Mouse (Mus musculus) Patski (cell line): ENCODE measurements around the gene Sstr2. TPM values are rescaled to one million over a fixed set of nuclear protein-coding genes. Genes with fewer than 3 reads are reported as not detected.
A peak's percentile ranks its signal among the peaks of the same experiment; 100 is the strongest.

Experiments used
- ATAC-seq: fragments of 100-300 bp; one replicate; pipeline ENCODE4 v1.8.0; 2021
- CTCF ChIA-PET: fragments of 350-600 bp; sonication (Branson Sonifier 250); formaldehyde crosslinking; loops from one replicate; lab custom pipeline; 2022; ENCODE audit warnings: inconsistent platforms; lab: Charles Lee
- POLR2A ChIA-PET: fragments of 350-600 bp; sonication (Branson Sonifier 250); formaldehyde crosslinking; loops from one replicate; lab custom pipeline; 2022; ENCODE audit warnings: antibody characterized with exemption, inconsistent platforms; lab: Charles Lee
- DNase-seq: peaks from one replicate; pipeline ENCODE4 v3.0.0-alpha.2; 2011; ENCODE audit warnings: low read depth, low spot score
- H3K27me3 ChIP-seq: fragments of 371-371 bp; one replicate; pipeline ENCODE4 v1.5.1; 2021
- CTCF ChIP-seq: fragments of 100-300 bp; IDR thresholded peaks from one replicate; pipeline ENCODE4 v1.5.1; 2021
- in situ Hi-C: fragments of 300-500 bp; cut with MboI; formaldehyde crosslinking; loops from 3 replicates; pipeline ENCODE4 v1.11.1; 2018; ENCODE audit warnings: low pct_unique_long_range_greater_than_20kb, mixed read lengths
- polyA plus RNA-seq: library from polyadenylated mRNA; unstranded; gene quantifications from one replicate; pipeline ENCODE4 v1.2.3, GENCODE M21; 2021

Gene Sstr2
- polyA plus RNA-seq, 1 experiment from 2014 or later: 2.1 TPM

- in situ Hi-C loops: loop anchor here (5.0 to 25.0 kb wide), 4 partner anchors 337 to 1472 kb away; no protein-coding TSS in a partner anchor
- ChIA-PET CTCF (no interaction called here), POLR2A (interaction anchor here (0.7 kb wide), 1 partner anchor 77 kb away, joined by 4 read pairs; no protein-coding TSS in a partner anchor)
- TF ChIP-seq CTCF: no peak
- no peak for ATAC-seq
- H3K27me3 ChIP-seq: no peaks in the 10 kb centered on the region
- no peak for DNase-seq
Measured at GRCm38 (mm10) chr11:113634699-113635121, 15.6 kb downstream of the Sstr2 start.

DNA sequence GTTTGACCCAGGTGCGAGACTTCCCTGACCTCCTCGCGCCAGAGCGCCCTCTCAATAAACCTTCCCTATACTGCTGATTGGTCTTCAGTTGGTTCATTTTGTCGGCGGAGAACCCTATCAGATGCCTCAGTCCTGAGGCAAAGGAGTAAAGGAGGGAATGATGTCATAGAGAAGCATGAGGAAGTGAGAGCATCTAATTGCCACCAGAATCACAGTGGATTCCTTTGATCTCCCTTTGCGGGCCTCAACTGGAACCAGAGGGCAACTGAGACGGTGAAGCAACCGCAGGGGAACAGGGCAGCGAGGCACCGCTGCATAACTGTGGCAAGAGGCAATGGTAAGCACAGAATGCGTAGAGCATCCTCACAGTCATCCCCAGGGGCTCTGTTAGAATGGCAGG is 19.5 kb downstream of the Sstr2 start:
- DNase-seq (no peak), ATAC-seq (no peak)
- ChIA-PET CTCF (no interaction called here), POLR2A (no interaction called here)
- in situ Hi-C loops: loop anchor here (25.0 kb wide), 2 partner anchors 826 to 1476 kb away; no protein-coding TSS in a partner anchor
- H3K27me3 ChIP-seq: no peaks in the 10 kb centered on the region
- no peak for TF ChIP-seq CTCF

- POLR2A ChIA-PET: interaction anchor here (0.5 kb wide), 1 partner anchor 241 kb away, joined by 7 read pairs; no protein-coding TSS in a partner anchor
- CTCF ChIA-PET: no interaction called here
- DNase-seq: no peak
- ATAC-seq: no peak
- in situ Hi-C loops: loop anchor here (25.0 kb wide), 2 partner anchors 833 to 1483 kb away; no protein-coding TSS in a partner anchor
- no peaks in the 10 kb centered on the region for H3K27me3 ChIP-seq
- peak; percentile 51 for TF ChIP-seq CTCF
Measured at GRCm38 (mm10) chr11:113645181-113645580, 26.0 kb downstream of the Sstr2 start.

GRCm38 (mm10) chr11:113648152-113648551 is 29.0 kb downstream of the Sstr2 start:
- in situ Hi-C loops: loop anchor here (25.0 kb wide), 2 partner anchors 836 to 1486 kb away; no protein-coding TSS in a partner anchor
- DNase-seq (no peak), ATAC-seq (peak; percentile 55)
- peak; percentile 93 for TF ChIP-seq CTCF
- CTCF ChIA-PET: interaction anchor here (1.8 kb wide), 1 partner anchor 163 kb away, joined by 10 read pairs; no protein-coding TSS in a partner anchor
- POLR2A ChIA-PET: no interaction called here
- H3K27me3 ChIP-seq: no peaks in the 10 kb centered on the region

GRCm38 (mm10) chr11:113648690-113649352 is 29.7 kb downstream of the Sstr2 start, which contains the start of gene Cog1:
Gene Cog1, plus strand, starts transcription at chr11:113649169.
- ChIA-PET POLR2A (interaction anchor here (1.0 kb wide), 1 partner anchor 352 kb away, joined by 3 read pairs; no protein-coding TSS in a partner anchor), CTCF (interaction anchor here (1.0 to 2.3 kb wide), 2 partner anchors 30 to 163 kb away, joined by 3 to 4 read pairs; no protein-coding TSS in a partner anchor)
- no peak for ATAC-seq
- H3K27me3 ChIP-seq: no peaks in the 10 kb centered on the region
- in situ Hi-C loops: loop anchor here (25.0 kb wide), 2 partner anchors 837 to 1487 kb away; no protein-coding TSS in a partner anchor
- no peak for TF ChIP-seq CTCF
- no peak for DNase-seq

- no peak for TF ChIP-seq CTCF
- DNase-seq (no peak), ATAC-seq (peak; percentile 37)
- no peaks in the 10 kb centered on the region for H3K27me3 ChIP-seq
- ChIA-PET POLR2A (interaction anchor here (1.0 kb wide), 1 partner anchor 353 kb away, joined by 3 read pairs; no protein-coding TSS in a partner anchor), CTCF (interaction anchor here (1.0 to 2.3 kb wide), 2 partner anchors 29 to 162 kb away, joined by 3 to 4 read pairs; no protein-coding TSS in a partner anchor)
- in situ Hi-C loops: loop anchor here (5.0 to 25.0 kb wide), 3 partner anchors 163 to 1487 kb away; no protein-coding TSS in a partner anchor
Measured at GRCm38 (mm10) chr11:113649353-113650210, 30.4 kb downstream of the Sstr2 start, which contains the start of gene Slc39a11. Gene Slc39a11, minus strand, starts transcription at chr11:113650079.

DNA sequence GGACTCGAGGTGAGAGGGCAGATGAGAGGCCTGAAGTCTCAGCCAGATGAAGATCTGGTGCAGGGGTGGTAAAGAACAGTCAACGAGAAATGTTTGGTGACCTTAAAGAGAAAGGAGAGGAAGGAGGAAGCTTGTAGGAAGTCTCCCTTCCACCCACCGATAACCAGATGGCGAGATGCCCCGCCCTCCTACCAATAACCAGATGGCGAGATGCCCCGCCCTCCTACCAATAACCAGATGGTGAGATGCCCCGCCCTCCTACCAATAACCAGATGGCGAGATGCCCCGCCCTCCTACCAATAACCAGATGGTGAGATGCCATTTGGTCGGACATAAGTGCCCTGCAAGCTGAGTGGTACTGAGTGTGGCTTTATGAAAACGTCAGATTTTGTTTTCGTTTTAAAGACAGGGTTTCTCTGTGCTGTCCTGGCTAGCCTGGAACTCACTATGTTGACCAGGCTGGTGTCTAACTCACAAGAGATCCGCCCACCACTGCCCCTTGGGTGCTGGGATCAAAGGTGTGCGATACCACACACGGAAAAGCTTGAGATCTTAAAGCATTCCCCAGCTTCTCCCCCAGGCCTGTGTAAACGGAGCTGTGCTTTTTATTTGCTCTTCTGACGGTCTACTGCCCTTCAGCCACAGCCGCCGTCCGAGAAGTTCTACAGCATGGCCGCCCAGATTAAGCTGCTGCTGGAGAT is 32.2 kb downstream of the Sstr2 start:
- DNase-seq: no peak
- H3K27me3 ChIP-seq: no peaks in the 10 kb centered on the region
- TF ChIP-seq CTCF: no peak
- ChIA-PET POLR2A (interaction anchor here (0.6 to 1.5 kb wide), 2 partner anchors 14 to 27 kb away, joined by 3 to 4 read pairs; no protein-coding TSS in a partner anchor), CTCF (interaction anchor here (1.0 to 3.1 kb wide), 8 partner anchors 9 to 477 kb away, joined by 3 to 10 read pairs (median 5); no protein-coding TSS in a partner anchor)
- in situ Hi-C loops: loop anchor here (5.0 kb wide), 1 partner anchor 161 kb away; no protein-coding TSS in a partner anchor
- ATAC-seq: no peak

GRCm38 (mm10) chr11:113651907-113652273 is 32.7 kb downstream of the Sstr2 start:
- no peaks in the 10 kb centered on the region for H3K27me3 ChIP-seq
- ChIA-PET CTCF (interaction anchor here (1.0 to 3.1 kb wide), 8 partner anchors 8 to 478 kb away, joined by 3 to 10 read pairs (median 5); no protein-coding TSS in a partner anchor), POLR2A (interaction anchor here (0.6 to 1.5 kb wide), 2 partner anchors 14 to 26 kb away, joined by 3 to 4 read pairs; no protein-coding TSS in a partner anchor)
- in situ Hi-C loops: loop anchor here (5.0 kb wide), 1 partner anchor 160 kb away; no protein-coding TSS in a partner anchor
- ATAC-seq (no peak), DNase-seq (no peak)
- TF ChIP-seq CTCF: peak; percentile 71

DNA sequence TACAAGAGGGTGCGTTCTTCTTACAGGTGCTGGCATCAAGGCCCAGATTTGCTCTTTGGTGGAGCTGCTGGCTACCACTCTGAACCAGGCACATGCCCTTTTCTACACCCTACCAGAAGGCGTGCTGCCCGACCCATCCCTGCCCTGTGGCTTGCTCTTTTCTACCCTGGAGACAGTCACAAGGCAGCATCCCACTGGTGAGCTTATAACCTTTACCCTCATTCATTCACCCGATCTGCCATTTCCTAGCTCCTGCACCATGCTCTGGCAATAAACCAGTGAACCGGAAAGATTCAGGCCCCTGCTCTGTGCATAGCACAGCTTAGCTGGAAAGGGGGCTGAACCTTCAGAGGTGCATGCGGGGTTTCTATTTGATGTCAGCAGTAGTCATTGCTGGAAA is 33.4 kb downstream of the Sstr2 start:
- ATAC-seq (no peak), DNase-seq (no peak)
- in situ Hi-C loops: loop anchor here (5.0 kb wide), 1 partner anchor 160 kb away; no protein-coding TSS in a partner anchor
- ChIA-PET POLR2A (interaction anchor here (1.5 kb wide), 1 partner anchor 26 kb away, joined by 3 read pairs; no protein-coding TSS in a partner anchor), CTCF (interaction anchor here (1.3 to 3.1 kb wide), 5 partner anchors 12 to 164 kb away, joined by 3 to 10 read pairs (median 4); no protein-coding TSS in a partner anchor)
- TF ChIP-seq CTCF: no peak
- H3K27me3 ChIP-seq: no peaks in the 10 kb centered on the region
